Mouse (Mus musculus): ENCODE data around the gene Olfr250.
"Not testable (repeated sequence)": the region's sequence is repeated elsewhere in the genome, so short reads cannot be mapped to it uniquely, and the experiment has no call there.

Gene Olfr250

GRCm38 (mm10) chr9:38366596-38366995, at the start of gene Olfr250:
Olfr250 (plus strand) TSS chr9:38366896.
- no peak for DNase-seq

DNA sequence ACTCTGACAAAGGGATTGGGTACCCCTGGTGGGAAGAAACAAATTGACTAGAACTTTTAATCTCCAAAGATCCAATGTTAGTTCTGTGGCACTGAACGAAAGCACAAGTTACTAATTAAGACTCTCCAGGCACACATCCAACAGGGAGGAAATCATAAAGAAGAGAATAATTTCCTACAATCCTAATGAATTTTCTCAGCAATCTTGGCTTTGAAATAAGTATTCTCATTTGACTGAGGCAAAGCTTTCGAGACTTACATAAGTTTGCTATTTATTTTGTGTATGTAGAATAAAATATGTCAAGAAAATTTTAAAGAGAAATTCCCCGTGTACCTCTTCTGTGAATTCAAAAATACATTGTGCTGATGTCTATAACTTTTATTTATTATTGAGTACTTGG, 37.9 kb upstream of the Olfr250 start, which contains the start of gene Olfr25:
Gene Olfr25 (plus strand): TSS at position 301 of the 400 bp plus-strand sequence.
- no peak for DNase-seq

DNA sequence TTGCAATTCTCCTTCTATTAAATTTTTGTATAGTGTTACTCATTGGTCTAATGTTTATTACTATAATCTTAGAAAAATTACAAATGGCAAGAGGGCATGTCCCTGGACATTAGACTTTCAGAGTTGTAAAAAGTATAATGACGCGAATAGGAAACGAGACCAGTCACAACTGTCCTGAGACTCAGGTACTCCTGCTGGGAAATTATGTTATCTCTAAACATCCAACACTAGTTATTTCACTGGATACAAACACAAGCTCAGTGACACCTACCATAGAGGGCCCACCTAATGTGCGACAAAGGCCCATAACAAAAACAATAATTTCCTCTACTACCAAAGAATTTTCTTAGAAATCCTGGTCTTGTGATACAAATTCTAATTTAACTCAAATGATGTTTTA, 18.6 kb upstream of the Olfr250 start, which contains the start of gene Olfr898:
Gene Olfr898 (plus strand): TSS at position 301 of the 400 bp plus-strand sequence.
- DNase-seq = no peak

DNA sequence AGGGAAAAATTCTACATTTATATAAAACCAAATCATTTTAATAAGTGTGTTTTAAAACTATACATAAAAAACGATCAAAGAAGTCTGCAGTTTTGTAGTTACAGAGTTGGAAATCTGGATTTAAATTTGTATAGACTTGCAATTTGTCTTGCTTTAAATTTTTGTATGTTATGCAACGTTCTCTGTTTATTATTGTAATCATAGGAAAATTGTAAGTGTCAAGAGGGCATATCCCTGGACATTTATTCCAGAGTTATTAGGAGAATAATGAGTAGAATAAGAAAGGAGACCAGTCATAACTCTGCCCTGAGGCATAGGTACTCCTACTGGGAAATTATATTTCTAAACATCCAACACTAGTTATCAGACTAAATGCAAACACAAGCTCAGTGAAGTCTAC, 10.1 kb downstream of the Olfr250 start, which contains the start of gene Olfr251:
Gene Olfr251 (plus strand): TSS at position 301 of the 400 bp plus-strand sequence.
- DNase-seq = no peak

GRCm38 (mm10) chr9:38401398-38401797, 34.7 kb downstream of the Olfr250 start, which contains the start of gene Olfr147:
Olfr147 (plus strand) TSS chr9:38401698.
- DNase-seq = no peak

GRCm38 (mm10) chr9:38407502-38407901, 40.8 kb downstream of the Olfr250 start:
- not testable (repeated sequence) for DNase-seq

- DNase-seq = peak; percentile 2
Measured at GRCm38 (mm10) chr9:38413502-38413901, 46.8 kb downstream of the Olfr250 start.
